Mouse (Mus musculus) heart, postnatal 10 days (tissue): Measurements from ENCODE around the gene Vat1. TPM values are rescaled to one million over a fixed set of nuclear protein-coding genes. Genes with fewer than 3 reads are reported as not detected.

Experiments used
- DNase-seq, 2 experiments: peaks; one replicate each; pipeline ENCODE4 v3.0.0; 2021
- intact Hi-C: fragments of 180-260 bp; cut with DNase I; formaldehyde crosslinking; loops from one replicate; pipeline ENCODE4 v1.15.1; 2025
- microRNA-seq, 2 experiments: library from miRNA; unstranded; fragments of <30 nt; microRNA quantifications; one replicate each; pipeline ENCODE4 v1.2.0; 2022
- total RNA-seq, 2 experiments: library from RNA; stranded (reverse); gene quantifications; 2 replicates each; pipeline ENCODE4 v1.2.3; 2021

Vat1 gene
- total RNA-seq, 2 experiments from 2014 or later, result 50.1 to 50.4 TPM

GRCm38 (mm10) chr11:101415306-101415705, 50.7 kb downstream of the Vat1 start:
- intact Hi-C loops, result no loop called here
- no peak for DNase-seq

Small RNAs within 50 kb of the gene (microRNA-seq; reads per million reads assigned to microRNA genes)
- 2.6 to 3.1 reads per million in 2 experiments for gene Mir6929

Other genes starting within 250 kb of the Vat1 start
- gene Ezh1, start 239.8 kb downstream of the Vat1 start, total RNA-seq, result 10 to 100 TPM; 20.5 to 22.5 TPM
- 100 to 1,000 TPM; 146 to 180 TPM for gene Ramp2, start 220.2 kb downstream of the Vat1 start, total RNA-seq
- 100 to 1,000 TPM in 1 of 2 experiments, 10 to 100 TPM in 1; 97.5 to 111 TPM for gene Vps25, start 212.5 kb downstream of the Vat1 start, total RNA-seq
- 1 to 10 TPM; 5.7 to 7.6 TPM for gene Wnk4, start 205.7 kb downstream of the Vat1 start, total RNA-seq
- under 1 TPM; 0.14 to 0.57 TPM for gene Cntd1, start 187.2 kb downstream of the Vat1 start, total RNA-seq
- 10 to 100 TPM; 84.2 to 92.6 TPM for gene Coa3, start 187.1 kb downstream of the Vat1 start, total RNA-seq
- gene Becn1, start 163.9 kb downstream of the Vat1 start, total RNA-seq, result 100 to 1,000 TPM in 1 of 2 experiments, 10 to 100 TPM in 1; 94.3 to 109 TPM
- gene Psme3, start 150.0 kb downstream of the Vat1 start, total RNA-seq, result 10 to 100 TPM; 74.9 to 90.0 TPM
- gene Aoc2, start 141.2 kb downstream of the Vat1 start, total RNA-seq, result 1 to 10 TPM; 2.5 to 3.1 TPM
- 10 to 100 TPM; 39.0 to 49.9 TPM for gene Aoc3, start 135.6 kb downstream of the Vat1 start, total RNA-seq
- gene G6pc, start 98.7 kb downstream of the Vat1 start, total RNA-seq, result not detected
- 10 to 100 TPM; 17.9 to 19.2 TPM for gene Aarsd1, start 48.6 kb downstream of the Vat1 start, total RNA-seq
- gene Gm27029, start 41.4 kb downstream of the Vat1 start, total RNA-seq, result 1 to 10 TPM; 4.3 to 6.1 TPM
- gene Rundc1, start 41.1 kb downstream of the Vat1 start, total RNA-seq, result 10 to 100 TPM; 11.1 to 12.4 TPM
- gene Ptges3l, start 40.9 kb downstream of the Vat1 start, total RNA-seq, result 10 to 100 TPM; 37.4 to 39.7 TPM
- 10 to 100 TPM; 63.3 to 68.3 TPM for gene Rpl27, start 23.9 kb downstream of the Vat1 start, total RNA-seq
- 10 to 100 TPM; 12.9 to 13.7 TPM for gene Ifi35, start 17.8 kb downstream of the Vat1 start, total RNA-seq
- gene Rnd2, start 1.2 kb downstream of the Vat1 start, total RNA-seq, result 1 to 10 TPM; 6.5 to 8.4 TPM
- gene Brca1, start 85.7 kb upstream of the Vat1 start, total RNA-seq, result 1 to 10 TPM; 2.8 to 4.7 TPM
- 100 to 1,000 TPM; 100 TPM for gene Nbr1, start 85.9 kb upstream of the Vat1 start, total RNA-seq
- 1 to 10 TPM; 3.1 to 4.2 TPM for gene Tmem106a, start 116.0 kb upstream of the Vat1 start, total RNA-seq
- not detected for gene Gm11634, start 133.0 kb upstream of the Vat1 start, total RNA-seq
- gene Rdm1, start 161.0 kb upstream of the Vat1 start, total RNA-seq, result 10 to 100 TPM; 34.4 to 36.9 TPM
- gene Arl4d, start 199.3 kb upstream of the Vat1 start, total RNA-seq, result 10 to 100 TPM; 22.6 to 27.5 TPM